Mouse (Mus musculus): ENCODE results near the gene Pop5. TPM values are rescaled to one million over a fixed set of nuclear protein-coding genes. Genes with fewer than 3 reads are reported as not detected.

Gene Pop5
- polyA plus RNA-seq, 1 experiment from 2014 or later: 18.6 TPM

DNA sequence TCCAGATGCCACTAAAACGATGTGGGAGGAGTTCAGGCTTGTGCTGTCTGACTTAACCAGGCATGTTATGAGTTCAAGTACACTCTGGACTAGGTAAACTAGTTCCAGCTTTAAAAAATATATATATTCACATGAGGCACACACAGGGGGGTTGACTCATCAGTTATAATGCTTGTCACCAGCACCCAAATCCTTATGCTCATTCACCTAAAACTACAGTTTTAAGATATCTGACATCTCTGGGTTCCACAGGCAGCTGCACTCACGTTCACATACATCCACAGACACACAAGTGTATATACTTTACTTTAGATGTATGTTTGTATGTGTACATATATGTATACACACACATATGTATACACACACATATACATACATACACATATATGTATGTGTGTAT is 43.1 kb downstream of the Pop5 start:
- H3K27ac ChIP-seq: no peak overlapping the region
- 88% methylated on average over 2 of the region's 2 CpGs for WGBS (ENCODE audit: missing documents)
- H3K36me3 ChIP-seq (ENCODE audit: inconsistent target): peaks cover 4% of the 10 kb centered on the region; the same call in 1 of the 2 replicates
- H3K4me3 ChIP-seq (ENCODE audit: inconsistent target): no peak overlapping the region
- peaks cover 31% of the 10 kb centered on the region for H3K79me2 ChIP-seq (ENCODE audit: inconsistent target)

- WGBS (ENCODE audit: missing documents): 3% methylated on average over 43 of the region's 45 CpGs
- Histone ChIP-seq H3K36me3 (ENCODE audit: inconsistent target) (peaks cover 10% of the 10 kb centered on the region), H3K79me2 (ENCODE audit: inconsistent target) (peaks cover 31% of the 10 kb centered on the region), H3K4me3 (ENCODE audit: inconsistent target) (peak within 1 kb of the TSS; percentile 90), H3K27ac (peak within 1 kb of the TSS; percentile 51)
Observed at GRCm38 (mm10) chr5:115279226-115280049, 43.8 kb downstream of the Pop5 start, which contains the start of gene Coq5. Gene Coq5, plus strand, starts transcription at chr5:115279666.

- WGBS (ENCODE audit: missing documents): 3% methylated on average over 17 of the region's 17 CpGs
- peak overlapping the region; percentile 90 for H3K4me3 ChIP-seq (ENCODE audit: inconsistent target)
- peak overlapping the region; percentile 51 for H3K27ac ChIP-seq
- peaks cover 31% of the 10 kb centered on the region for H3K79me2 ChIP-seq (ENCODE audit: inconsistent target)
- peaks cover 14% of the 10 kb centered on the region for H3K36me3 ChIP-seq (ENCODE audit: inconsistent target)
Observed at GRCm38 (mm10) chr5:115280050-115280687, 44.5 kb downstream of the Pop5 start.

DNA sequence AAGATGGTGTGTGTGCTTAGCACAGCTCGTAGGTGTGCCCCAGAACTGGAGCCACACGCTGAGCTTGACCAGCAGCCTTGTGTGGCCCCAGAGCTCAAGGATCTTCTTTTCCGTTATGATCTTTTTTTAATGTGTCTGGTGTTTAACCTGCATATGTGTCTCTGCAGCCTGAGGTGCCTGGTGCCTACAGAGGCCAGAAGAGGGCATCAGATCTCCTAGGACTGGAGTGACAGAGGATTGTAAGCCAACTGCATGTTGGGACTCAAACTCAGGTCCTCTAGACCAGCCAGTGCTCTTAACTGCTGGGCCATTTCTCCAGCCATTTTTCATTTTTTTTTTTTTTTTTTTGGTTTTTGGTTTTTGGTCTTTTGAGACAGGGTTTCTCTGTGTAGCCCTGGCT is 49.1 kb downstream of the Pop5 start:
- H3K79me2 ChIP-seq (ENCODE audit: inconsistent target): peaks cover 29% of the 10 kb centered on the region
- peaks cover 31% of the 10 kb centered on the region for H3K36me3 ChIP-seq (ENCODE audit: inconsistent target)
- 94% methylated on average over 3 of the region's 3 CpGs for WGBS (ENCODE audit: missing documents)
- H3K4me3 ChIP-seq (ENCODE audit: inconsistent target): no peak overlapping the region
- no peak overlapping the region for H3K27ac ChIP-seq

DNA sequence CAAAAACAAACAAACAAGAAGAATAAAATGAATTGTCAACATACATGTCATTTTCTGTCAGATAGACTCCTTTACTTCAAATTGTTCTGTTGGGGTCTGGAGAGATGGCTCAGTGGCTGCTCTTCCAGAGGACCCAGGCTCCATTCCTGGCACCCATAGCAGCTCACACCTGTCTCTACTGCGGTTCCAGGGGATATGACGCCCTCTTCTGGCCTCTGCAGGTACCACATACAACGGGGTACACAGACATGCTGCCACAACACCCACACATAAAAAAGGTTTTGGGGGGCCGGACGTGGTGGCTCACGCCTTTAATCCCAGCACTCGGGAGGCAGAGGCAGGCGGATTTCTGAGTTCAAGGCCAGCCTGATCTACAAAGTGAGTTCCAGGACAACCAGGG is 58.5 kb downstream of the Pop5 start:
- no peak overlapping the region for H3K27ac ChIP-seq
- H3K4me3 ChIP-seq (ENCODE audit: inconsistent target): no peak overlapping the region
- WGBS (ENCODE audit: missing documents): 94% methylated on average over 8 of the region's 8 CpGs
- H3K79me2 ChIP-seq (ENCODE audit: inconsistent target): peaks cover 6% of the 10 kb centered on the region
- peaks cover 43% of the 10 kb centered on the region; the same call in 1 of the 2 replicates for H3K36me3 ChIP-seq (ENCODE audit: inconsistent target)

Other genes with a start within 250 kb of the Pop5 start
- 21.6 to 35.1 TPM (median 24.9 TPM) in 3 replicates for gene Sppl3, start 224.7 kb upstream of the Pop5 start, polyA plus RNA-seq (2018)
- 1.4 TPM in 1 of 3 replicates, not detected in the others for gene Gm10401, start 137.5 kb upstream of the Pop5 start, polyA plus RNA-seq (2018)
- gene Acads, start 116.5 kb upstream of the Pop5 start, polyA plus RNA-seq (2018): 18.4 to 32.1 TPM (median 30.6 TPM) in 3 replicates
- gene Unc119b, start 100.9 kb upstream of the Pop5 start, polyA plus RNA-seq (2018): 4.7 to 6.5 TPM (median 5.0 TPM) in 3 replicates
- gene Mlec, start 77.7 kb upstream of the Pop5 start, polyA plus RNA-seq (2018): 48.9 to 54.7 TPM (median 49.7 TPM) in 3 replicates
- not detected in 3 replicates for gene Cabp1, start 41.5 kb upstream of the Pop5 start, polyA plus RNA-seq (2018)
- 89.0 to 101 TPM (median 92.8 TPM) in 3 replicates for gene Rnf10, start 37.1 kb downstream of the Pop5 start, polyA plus RNA-seq (2018)
- 22.6 to 29.0 TPM (median 22.8 TPM) in 3 replicates for gene Coq5, start 43.8 kb downstream of the Pop5 start, polyA plus RNA-seq (2018)
- 156 to 244 TPM (median 202 TPM) in 3 replicates for gene Dynll1, start 65.2 kb downstream of the Pop5 start, polyA plus RNA-seq (2018)
- gene Srsf9, start 91.3 kb downstream of the Pop5 start, polyA plus RNA-seq (2018): 61.4 to 98.7 TPM (median 76.4 TPM) in 3 replicates
- 23.7 to 43.8 TPM (median 24.3 TPM) in 3 replicates for gene Gatc, start 105.3 kb downstream of the Pop5 start, polyA plus RNA-seq (2018)
- 36.6 to 91.2 TPM (median 78.9 TPM) in 3 replicates for gene Triap1, start 105.4 kb downstream of the Pop5 start, polyA plus RNA-seq (2018)
- gene Cox6a1, start 113.1 kb downstream of the Pop5 start, polyA plus RNA-seq (2018): 268 to 413 TPM (median 344 TPM) in 3 replicates
- gene Msi1, start 193.8 kb downstream of the Pop5 start, polyA plus RNA-seq (2018): not detected in 3 replicates
- gene Pla2g1b, start 230.4 kb downstream of the Pop5 start, polyA plus RNA-seq (2018): not detected in 3 replicates
- gene Sirt4, start 248.9 kb downstream of the Pop5 start, polyA plus RNA-seq (2018): 6.7 to 11.2 TPM (median 7.2 TPM) in 3 replicates

Data from macrophage (primary cell).